17 mouse cellular contexts compared by ENCODE assay signal in the genomic region with DNA sequence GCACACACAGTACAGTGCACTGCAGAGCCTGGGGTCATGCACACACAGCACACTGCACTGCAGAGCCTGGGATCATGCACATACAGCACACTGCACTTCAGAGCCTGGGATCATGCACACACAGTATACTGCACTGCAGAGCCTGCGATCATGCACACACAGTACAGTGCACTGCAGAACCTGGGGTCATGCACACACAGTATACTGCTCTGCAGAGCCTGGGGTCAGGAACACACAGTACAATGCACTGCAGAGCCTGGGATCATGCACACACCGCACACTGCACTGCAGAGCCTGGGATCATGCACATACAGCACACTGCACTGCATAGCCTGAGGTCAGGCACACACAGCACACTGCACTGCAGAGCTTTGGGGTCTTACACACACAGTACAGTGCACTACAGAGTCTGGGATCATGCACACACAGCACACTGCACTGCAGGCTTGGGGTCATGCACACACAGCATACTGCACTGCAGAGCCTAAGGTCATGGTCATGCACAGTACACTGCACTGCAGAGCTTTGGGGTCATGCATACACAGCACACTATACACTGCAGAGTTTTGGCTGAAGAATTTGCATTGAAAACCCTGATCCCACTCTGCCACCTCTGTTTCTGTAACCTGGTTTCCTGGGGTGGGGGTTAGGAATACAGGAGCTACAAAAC. TPM values are rescaled to one million over a fixed set of nuclear protein-coding genes. Genes with fewer than 3 reads are reported as not detected.
DNase-seq lines count a peak whose midpoint lies in the region; ATAC-seq and TF ChIP-seq lines count a peak whose summit lies in the region.
"Had no signal": no experiment of that assay in that cellular context is flagged by ENCODE, and none has a peak within 500 bp of the region (broad histone marks: within the 10 kb centered on the region; RNA-seq: fewer than 3 reads in every experiment).

No protein-coding gene starts in this region.

- no peak overlapping the region for H3K27ac ChIP-seq in kidney, postnatal 0 days
- H3K27ac ChIP-seq in forebrain, embryonic 11.5 days (ENCODE audit: low read depth, low read length), result peak overlapping the region; percentile 53
- peak overlapping the region; percentile 60 for H3K27ac ChIP-seq in hindbrain, embryonic 16.5 days (ENCODE audit: low read depth, low read length)
- peak overlapping the region; percentile 6; the same call in 1 of the 2 replicates for H3K27ac ChIP-seq in neural tube, embryonic 14.5 days (ENCODE audit: low read depth, low read length)
- no peak overlapping the region for H3K27ac ChIP-seq in thymus, adult 2 months (ENCODE audit: control insufficient read depth, insufficient read depth, low read length)
- H3K27ac ChIP-seq: liver, embryonic 14.5 days; macrophage; neural tube, embryonic 12.5 days had no signal

- H3K9me3 ChIP-seq in kidney, postnatal 0 days (replicated peaks; ENCODE audit: low read length), result no peaks in the 10 kb centered on the region
- H3K9me3 ChIP-seq in forebrain, embryonic 11.5 days (ENCODE audit: control insufficient read depth, low read length), result no peaks in the 10 kb centered on the region
- H3K9me3 ChIP-seq in hindbrain, embryonic 16.5 days (ENCODE audit: control insufficient read depth, low read length), result no peaks in the 10 kb centered on the region
- no peaks in the 10 kb centered on the region for H3K9me3 ChIP-seq in neural tube, embryonic 14.5 days (ENCODE audit: control insufficient read depth, low read length)
- H3K9me3 ChIP-seq: neural tube, embryonic 12.5 days had no signal

- TF ChIP-seq POLR2A in thymus, adult 2 months (IDR thresholded peaks at IDR 0.05; ENCODE audit: control insufficient read depth, extremely low read depth, insufficient read depth, low read length, poor library complexity), result no peak

- H3K9ac ChIP-seq in kidney, postnatal 0 days (ENCODE audit: low read depth, low read length), result no peak overlapping the region
- H3K9ac ChIP-seq in forebrain, embryonic 11.5 days (ENCODE audit: low read length), result no peak overlapping the region
- H3K9ac ChIP-seq in hindbrain, embryonic 16.5 days (ENCODE audit: low read depth, low read length), result no peak overlapping the region
- no peak overlapping the region for H3K9ac ChIP-seq in neural tube, embryonic 14.5 days (replicated peaks; ENCODE audit: low read depth, low read length)
- H3K9ac ChIP-seq: liver, embryonic 14.5 days; neural tube, embryonic 12.5 days had no signal

- H3K4me1 ChIP-seq in kidney, postnatal 0 days (replicated peaks; ENCODE audit: insufficient read depth, low read length), result no peaks in the 10 kb centered on the region
- H3K4me1 ChIP-seq in forebrain, embryonic 11.5 days (replicated peaks; ENCODE audit: control insufficient read depth, insufficient read depth, low read length), result no peaks in the 10 kb centered on the region
- no peaks in the 10 kb centered on the region for H3K4me1 ChIP-seq in hindbrain, embryonic 16.5 days (ENCODE audit: control insufficient read depth, insufficient read depth, low read depth, low read length)
- no peaks in the 10 kb centered on the region for H3K4me1 ChIP-seq in neural tube, embryonic 14.5 days (ENCODE audit: control insufficient read depth, insufficient read depth, low read length)
- H3K4me1 ChIP-seq in thymus, adult 2 months (replicated peaks; ENCODE audit: control insufficient read depth, insufficient read depth, low read length), result no peaks in the 10 kb centered on the region
- H3K4me1 ChIP-seq: neural tube, embryonic 12.5 days had no signal

- no peak for DNase-seq in kidney, postnatal 0 days (ENCODE audit: low spot score)
- DNase-seq in kidney, adult 18-20 months, result no peak
- no peak for DNase-seq in forebrain, embryonic 11.5 days (ENCODE audit: low spot score)
- no peak for DNase-seq in thymus, adult 2 months
- DNase-seq in cerebellum, adult 11-12 months, result no peak
- DNase-seq in embryo, embryonic 11 days, result no peak
- DNase-seq: cerebellum, postnatal 36 days; heart, adult 18-20 months; kidney, postnatal 36 days; right cerebral cortex, postnatal 25 days had no signal

- H3K4me3 ChIP-seq in kidney, postnatal 0 days (replicated peaks; ENCODE audit: low read depth, low read length), result no peak overlapping the region
- no peak overlapping the region for H3K4me3 ChIP-seq in forebrain, embryonic 11.5 days (ENCODE audit: low read depth, low read length)
- no peak overlapping the region for H3K4me3 ChIP-seq in hindbrain, embryonic 16.5 days (ENCODE audit: low read length)
- H3K4me3 ChIP-seq in neural tube, embryonic 14.5 days (ENCODE audit: low read depth, low read length), result no peak overlapping the region
- no peak overlapping the region for H3K4me3 ChIP-seq in thymus, adult 2 months (ENCODE audit: control insufficient read depth, insufficient read depth, low read length)
- H3K4me3 ChIP-seq: neural tube, embryonic 12.5 days had no signal

- H3K4me2 ChIP-seq in kidney, postnatal 0 days (ENCODE audit: low read length), result no peak overlapping the region
- H3K4me2 ChIP-seq in forebrain, embryonic 11.5 days (ENCODE audit: low read depth, low read length, severe bottlenecking), result no peak overlapping the region
- H3K4me2 ChIP-seq in hindbrain, embryonic 16.5 days (ENCODE audit: low read length), result no peak overlapping the region
- no peak overlapping the region for H3K4me2 ChIP-seq in neural tube, embryonic 14.5 days (ENCODE audit: low read depth, low read length)
- H3K4me2 ChIP-seq: neural tube, embryonic 12.5 days had no signal

- H3K27me3 ChIP-seq in kidney, postnatal 0 days (ENCODE audit: insufficient read depth, low read length), result no peaks in the 10 kb centered on the region
- no peaks in the 10 kb centered on the region for H3K27me3 ChIP-seq in forebrain, embryonic 11.5 days (ENCODE audit: control insufficient read depth, insufficient read depth, low read length)
- no peaks in the 10 kb centered on the region for H3K27me3 ChIP-seq in hindbrain, embryonic 16.5 days (replicated peaks; ENCODE audit: control insufficient read depth, insufficient read depth, low read length)
- H3K27me3 ChIP-seq in neural tube, embryonic 14.5 days (ENCODE audit: control insufficient read depth, insufficient read depth, low read length), result no peaks in the 10 kb centered on the region
- H3K27me3 ChIP-seq in thymus, adult 2 months (ENCODE audit: control insufficient read depth, insufficient read depth, low read length), result no peaks in the 10 kb centered on the region
- H3K27me3 ChIP-seq: neural tube, embryonic 12.5 days had no signal

- H3K36me3 ChIP-seq in kidney, postnatal 0 days (ENCODE audit: insufficient read depth, low read length), result no peaks in the 10 kb centered on the region
- H3K36me3 ChIP-seq in forebrain, embryonic 11.5 days (ENCODE audit: control insufficient read depth, insufficient read depth, low read length), result no peaks in the 10 kb centered on the region
- H3K36me3 ChIP-seq in hindbrain, embryonic 16.5 days (ENCODE audit: control insufficient read depth, insufficient read depth, low read length), result no peaks in the 10 kb centered on the region
- no peaks in the 10 kb centered on the region for H3K36me3 ChIP-seq in neural tube, embryonic 14.5 days (ENCODE audit: control insufficient read depth, insufficient read depth, low read length)
- no peaks in the 10 kb centered on the region for H3K36me3 ChIP-seq in thymus, adult 2 months (ENCODE audit: control insufficient read depth, insufficient read depth, low read length)
- H3K36me3 ChIP-seq: G1E; neural tube, embryonic 12.5 days had no signal

- 87% methylated on average over 2 of the region's 2 CpGs for WGBS in kidney, postnatal 0 days
- 85% methylated on average over 2 of the region's 2 CpGs for WGBS in forebrain, embryonic 11.5 days
- 87% methylated on average over 2 of the region's 2 CpGs for WGBS in hindbrain, embryonic 16.5 days
- WGBS in neural tube, embryonic 14.5 days, result 86% methylated on average over 2 of the region's 2 CpGs
- WGBS in thymus, adult 2 months, result 85% methylated on average over 2 of the region's 2 CpGs

- 0 out of 2 replicates have a peak, but pooled peaks have one; percentile 33 for ATAC-seq in kidney, postnatal 0 days (replicated peaks; ENCODE audit: low FRiP score, low read depth)
- 0 out of 2 replicates have a peak, but pooled peaks have one; percentile 42 for ATAC-seq in forebrain, embryonic 11.5 days (replicated peaks; ENCODE audit: low FRiP score)
- peak; percentile 37; the same call in 1 of the 2 replicates for ATAC-seq in hindbrain, embryonic 16.5 days
- peak; percentile 38; the same call in 1 of the 2 replicates for ATAC-seq in neural tube, embryonic 14.5 days (ENCODE audit: low read depth)

- no peak for TF ChIP-seq CTCF in kidney, postnatal 0 days (IDR thresholded peaks at IDR 0.05; ENCODE audit: low read depth)
- no peak for TF ChIP-seq CTCF in thymus, adult 2 months (IDR thresholded peaks at IDR 0.05; ENCODE audit: borderline replicate concordance, control insufficient read depth, extremely low read depth, insufficient read depth, low read length, poor library complexity)

RNA-seq across cellular contexts. Expression of a gene that starts 10.8 kb away (rescaled TPM):
- 39.8 and 44.6 TPM in 2 replicates for polyA plus RNA-seq in kidney, postnatal 0 days (2015; fragmentation: Nextera tagmentation; extraction: Ambion mirVana)
- 0.90 and 1.2 TPM in 2 replicates for polyA plus RNA-seq in forebrain, embryonic 11.5 days (2014; fragmentation: Nextera tagmentation; extraction: Ambion mirVana)
- polyA plus RNA-seq in hindbrain, embryonic 16.5 days (2015; fragmentation: Nextera tagmentation; extraction: Ambion mirVana), result 1.8 and 2.6 TPM in 2 replicates
- 0.46 and 0.62 TPM in 2 replicates for polyA plus RNA-seq in neural tube, embryonic 14.5 days (2014; fragmentation: Nextera tagmentation; extraction: Ambion mirVana)
- 9.3 and 12.3 TPM in 2 replicates for polyA plus RNA-seq in thymus, adult 2 months (2012; rRNA removed)
- polyA plus RNA-seq: G1E, macrophage had no signal

RNA-seq across cellular contexts. Expression of a gene that starts 23.6 kb away (rescaled TPM):
- polyA plus RNA-seq in kidney, postnatal 0 days (2015; fragmentation: Nextera tagmentation; extraction: Ambion mirVana), result not detected in 2 replicates
- polyA plus RNA-seq in forebrain, embryonic 11.5 days (2014; fragmentation: Nextera tagmentation; extraction: Ambion mirVana), result not detected in 2 replicates
- polyA plus RNA-seq in hindbrain, embryonic 16.5 days (2015; fragmentation: Nextera tagmentation; extraction: Ambion mirVana), result not detected in 2 replicates
- not detected in 2 replicates for polyA plus RNA-seq in neural tube, embryonic 14.5 days (2014; fragmentation: Nextera tagmentation; extraction: Ambion mirVana)
- polyA plus RNA-seq in thymus, adult 2 months (2012; rRNA removed), result not detected in 2 replicates
- polyA plus RNA-seq: G1E; liver, embryonic 14.5 days; macrophage; neural tube, embryonic 12.5 days; stomach, embryonic 16.5 days had no signal

Comparison
In these comparisons a context has a peak if more than half of its experiments do, and no peak if none do; other contexts are left out.
1. H3K27ac ChIP-seq: peak in forebrain, embryonic 11.5 days (single experiment), hindbrain, embryonic 16.5 days (single experiment) and neural tube, embryonic 14.5 days (single experiment); none in kidney, postnatal 0 days (single experiment) and thymus, adult 2 months (single experiment).
2. Peak in every context shown above with its lines, with median percentiles within 50 percentile points of each other: ATAC-seq.